ENCODE assay signal across 10 mouse cellular contexts in genomic region chr10:64039760-64040535, GRCm38 (mm10). TPM values are rescaled to one million over a fixed set of nuclear protein-coding genes. Genes with fewer than 3 reads are reported as not detected.
A peak's percentile ranks its signal among the peaks of the same experiment; 100 is the strongest.
DNase-seq lines count a peak whose midpoint lies in the region; ATAC-seq and TF ChIP-seq lines count a peak whose summit lies in the region.
"Had no signal": no experiment of that assay in that cellular context is flagged by ENCODE, and none has a peak within 500 bp of the region (broad histone marks: within the 10 kb centered on the region; RNA-seq: fewer than 3 reads in every experiment).

No protein-coding gene starts in this region.

- 69% methylated on average over 17 of the region's 17 CpGs for WGBS in heart, adult 2 months

- intact Hi-C loops in heart, adult 2 months (cut with DNase I), result no loop called here
- intact Hi-C loops in left cerebral cortex, postnatal 36 days (cut with DNase I), result no loop called here

- H3K36me3 ChIP-seq in heart, adult 2 months (ENCODE audit: control insufficient read depth, insufficient read depth, low read length), result no peaks in the 10 kb centered on the region

- no peak for TF ChIP-seq EP300 in heart, adult 2 months (IDR thresholded peaks at IDR 0.05; ENCODE audit: insufficient read depth, low read depth, low read length)

- no peaks in the 10 kb centered on the region for H3K27me3 ChIP-seq in heart, adult 2 months (ENCODE audit: control insufficient read depth, insufficient read depth, low read length)

- H3K27ac ChIP-seq in heart, adult 2 months, result no peak overlapping the region

- no peak for TF ChIP-seq POLR2A in heart, adult 2 months (IDR thresholded peaks at IDR 0.05; ENCODE audit: insufficient read depth, low read depth, low read length)

- no peak overlapping the region for H3K9ac ChIP-seq in heart, adult 2 months (ENCODE audit: low read depth, low read length)

- H3K4me3 ChIP-seq in heart, adult 2 months, result no peak overlapping the region

- H3K79me2 ChIP-seq in heart, adult 2 months (replicated peaks; ENCODE audit: control insufficient read depth, insufficient read depth, low read length), result no peaks in the 10 kb centered on the region

- TF ChIP-seq CTCF in heart, adult 2 months (IDR thresholded peaks at IDR 0.05), result no peak

- DNase-seq in kidney, postnatal 14 days, result peak; percentile 12
- no peak for DNase-seq in kidney, adult 9 months
- DNase-seq in cerebellum, adult 9-10 months, result peak; percentile 90
- DNase-seq in heart, adult 2 months, result peak; percentile 34 to 40
- DNase-seq in left cerebral cortex, postnatal 36 days (ENCODE audit: low spot score in 2 of 2), result peak; percentile 54 to 55
- no peak for DNase-seq in thymus, postnatal 14 days
- no peak for DNase-seq in adrenal gland, adult 8-10 months

- no peaks in the 10 kb centered on the region for H3K4me1 ChIP-seq in heart, adult 2 months (ENCODE audit: control insufficient read depth, insufficient read depth, low read length)

- no peak for ATAC-seq in granulocyte monocyte progenitor cell, adult 5-6 weeks (replicated peaks; ENCODE audit: poor library complexity, severe bottlenecking)

RNA-seq across cellular contexts. Expression of gene Lrrtm3, which starts 50.1 kb away (rescaled TPM):
- under 1 TPM; 0.08 to 0.14 TPM for total RNA-seq in heart, adult 2 months (2021)
- polyA plus RNA-seq in heart, adult 2 months (2012; rRNA removed), result 0.15 and 0.43 TPM in 2 replicates
- total RNA-seq in left cerebral cortex, postnatal 36 days (2021), result 10 to 100 TPM; 72.2 to 78.1 TPM
- total RNA-seq in granulocyte monocyte progenitor cell, adult 5-6 weeks (2014; fragmentation: Nextera tagmentation), result not detected in 2 replicates
- not detected in 2 replicates for total RNA-seq in granulocyte monocyte progenitor cell, adult 5-6 weeks (2017)
- total RNA-seq in adrenal gland, adult 8-10 months (2022), result under 1 TPM; 0.58 to 0.65 (median 0.62) TPM
- total RNA-seq: common myeloid progenitor, adult 5-6 weeks had no signal
- polyA plus RNA-seq: spleen, adult 2 months had no signal

Comparison
In these comparisons a context has a peak if more than half of its experiments do, and no peak if none do; other contexts are left out.
1. DNase-seq: peak in kidney, postnatal 14 days (single experiment), cerebellum, adult 9-10 months (single experiment), heart, adult 2 months (2 of 2) and left cerebral cortex, postnatal 36 days (2 of 2); none in kidney, adult 9 months (single experiment), thymus, postnatal 14 days (single experiment) and adrenal gland, adult 8-10 months (single experiment).
2. RNA of gene Lrrtm3, which starts 50.1 kb away (total RNA-seq): 72.2 to 78.1 TPM in left cerebral cortex, postnatal 36 days; 0.58 to 0.65 TPM in adrenal gland, adult 8-10 months, 0.08 to 0.14 TPM in heart, adult 2 months and not detected in granulocyte monocyte progenitor cell, adult 5-6 weeks; every median in the first group is over 10 times any median in the second.